Mouse (Mus musculus): ENCODE results near the gene Fbxw9. TPM values are rescaled to one million over a fixed set of nuclear protein-coding genes. Genes with fewer than 3 reads are reported as not detected.

The Fbxw9 gene
- 1.0 TPM for polyA plus RNA-seq (2014; fragmentation: Illumina TruSeq; extraction: RNeasy Lipid Tissue Mini Kit (QIAGEN cat#74804); ENCODE audit: low read depth, low replicate concordance)

DNA sequence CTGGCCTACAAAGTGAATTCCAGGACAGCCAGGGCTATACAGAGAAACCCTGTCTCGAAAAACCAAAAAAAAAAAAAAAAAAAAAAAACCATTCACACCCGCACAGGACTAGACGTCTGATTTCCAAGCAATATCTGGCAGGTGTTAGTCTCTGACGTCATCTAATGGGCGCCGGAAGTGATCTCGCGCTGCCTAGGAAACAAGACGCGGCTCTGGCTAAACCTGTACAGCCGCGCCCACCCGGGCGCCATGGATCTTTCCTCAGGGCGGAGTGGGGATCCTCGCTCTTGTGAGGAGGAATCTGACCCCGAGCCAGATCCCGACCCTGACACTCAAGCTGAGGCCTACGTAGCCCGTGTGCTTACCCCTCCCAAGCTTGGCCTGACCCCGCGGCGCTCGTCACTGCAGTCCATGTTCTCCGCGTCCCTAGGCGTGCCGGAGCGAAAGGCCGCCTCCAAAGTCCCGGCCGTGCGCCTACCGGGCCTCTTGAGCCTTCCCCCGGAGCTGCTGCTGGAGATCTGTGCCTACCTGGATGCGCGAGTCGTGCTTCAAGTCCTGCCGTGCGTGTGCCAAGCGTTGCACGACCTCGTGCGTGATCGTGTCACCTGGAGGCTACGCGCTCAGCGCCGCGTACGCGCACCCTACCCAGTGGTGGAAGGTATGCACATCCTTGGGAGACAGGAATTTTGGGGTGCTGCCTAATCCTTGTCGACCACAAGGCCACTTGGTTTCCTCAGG is at the start of gene Fbxw9:
Gene Fbxw9, plus strand, starts transcription at position 177 of the 738 bp plus-strand sequence.

DNA sequence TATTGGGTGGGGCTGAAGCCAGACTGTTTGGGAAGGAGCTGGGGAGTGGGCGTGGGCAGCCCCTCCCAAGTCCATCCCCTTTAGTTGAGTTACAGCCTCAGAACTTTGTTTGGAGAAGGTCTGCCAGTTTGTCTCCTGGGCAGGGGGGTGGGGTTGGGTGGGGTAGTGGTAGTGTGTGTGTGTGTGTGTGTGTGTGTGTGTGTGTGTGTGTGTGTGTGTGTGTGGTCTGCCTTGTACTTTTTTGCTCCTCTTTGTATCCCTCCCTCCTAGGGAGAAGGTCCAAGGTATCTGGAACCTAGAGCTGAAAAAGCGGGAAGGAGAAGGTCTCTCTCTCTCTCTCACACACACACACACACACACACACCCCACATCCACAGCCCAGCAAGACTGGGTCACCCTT is 45.4 kb upstream of the Fbxw9 start, which contains the start of gene Best2:
Gene Best2, minus strand, starts transcription at position 101 of the 400 bp plus-strand sequence.

DNA sequence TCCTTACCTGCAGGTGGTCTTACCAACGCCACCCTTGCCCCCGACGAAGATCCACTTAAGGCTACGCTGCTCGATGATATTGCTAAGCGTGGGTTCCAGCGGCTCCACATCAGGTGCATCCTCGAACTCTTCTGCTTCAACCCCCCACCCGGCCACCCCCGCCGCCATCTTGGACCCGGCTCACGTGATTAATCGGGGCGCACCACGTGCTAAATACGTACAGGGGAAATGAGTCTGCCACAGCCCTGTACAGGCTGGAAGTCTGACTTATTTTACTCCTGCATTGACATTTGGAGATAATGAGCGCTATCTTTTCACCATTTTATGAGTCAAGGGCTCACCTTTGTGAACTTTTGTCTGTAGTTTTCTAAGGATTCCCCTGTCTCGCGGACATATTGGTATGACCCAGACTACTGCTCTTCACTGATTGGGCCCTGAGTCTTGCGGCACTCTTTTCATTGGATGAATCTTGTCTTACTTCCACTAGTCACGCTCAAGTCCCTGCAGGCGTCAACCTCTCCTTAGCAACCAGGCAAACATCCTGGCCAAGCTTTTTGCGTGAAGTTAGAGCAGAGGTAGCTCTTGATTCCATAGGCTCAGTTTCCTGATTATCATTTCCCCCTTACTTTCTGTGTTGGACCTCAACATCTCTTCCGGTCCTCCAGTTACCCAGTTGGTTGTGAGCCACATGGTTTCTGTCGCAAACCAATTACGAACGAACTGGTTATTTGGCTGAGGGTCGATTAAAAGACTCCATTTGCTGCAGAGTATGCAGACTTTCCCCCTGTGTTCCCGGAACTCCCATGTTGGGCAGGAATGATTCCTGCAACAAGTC is 34.5 kb upstream of the Fbxw9 start, which contains the start of gene Asna1:
Gene Asna1, minus strand, starts transcription at position 184 of the 835 bp plus-strand sequence.

DNA sequence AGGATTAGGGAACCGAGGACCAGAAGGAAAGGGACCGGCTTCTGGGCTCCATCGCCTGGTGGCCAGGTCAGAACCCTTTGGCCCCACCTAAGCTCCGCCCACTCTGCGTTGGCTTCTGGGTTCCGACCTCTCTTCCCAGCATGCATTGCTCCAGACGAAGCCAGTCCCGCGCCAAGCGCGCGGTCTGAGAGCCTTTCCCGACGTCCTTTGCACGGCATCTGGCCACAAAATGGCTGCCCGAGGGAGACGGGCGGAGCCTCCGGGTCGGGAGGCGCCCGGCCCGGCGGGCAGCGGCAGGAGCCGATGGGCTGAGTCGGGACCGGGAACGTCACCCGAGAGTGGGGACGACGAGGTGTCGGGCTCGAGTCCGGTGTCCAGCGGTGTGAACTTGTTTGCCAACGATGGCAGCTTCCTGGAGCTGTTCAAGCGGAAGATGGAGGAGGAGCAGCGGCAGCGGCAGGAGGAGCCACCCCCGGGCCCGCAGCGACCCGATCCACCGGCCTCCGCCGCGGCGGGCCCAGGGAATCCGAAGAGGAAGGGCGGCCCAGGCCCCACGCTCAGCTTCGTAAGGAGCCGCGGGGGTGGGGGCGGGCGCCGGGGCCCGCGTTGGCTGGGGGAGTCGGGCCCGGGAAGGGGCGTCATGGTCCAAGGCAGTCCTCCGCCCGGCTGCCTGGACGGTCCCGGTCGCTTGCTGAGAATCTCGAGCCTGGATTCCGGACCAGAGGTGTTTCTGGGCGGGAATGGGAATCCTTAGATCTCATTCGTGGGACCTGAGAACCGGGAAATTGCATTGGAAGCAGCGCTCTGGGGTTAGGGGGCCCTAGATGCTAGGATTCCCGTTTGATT is 33.0 kb upstream of the Fbxw9 start, which contains the start of gene Trir:
Gene Trir, plus strand, starts transcription at position 154 of the 846 bp plus-strand sequence.

DNA sequence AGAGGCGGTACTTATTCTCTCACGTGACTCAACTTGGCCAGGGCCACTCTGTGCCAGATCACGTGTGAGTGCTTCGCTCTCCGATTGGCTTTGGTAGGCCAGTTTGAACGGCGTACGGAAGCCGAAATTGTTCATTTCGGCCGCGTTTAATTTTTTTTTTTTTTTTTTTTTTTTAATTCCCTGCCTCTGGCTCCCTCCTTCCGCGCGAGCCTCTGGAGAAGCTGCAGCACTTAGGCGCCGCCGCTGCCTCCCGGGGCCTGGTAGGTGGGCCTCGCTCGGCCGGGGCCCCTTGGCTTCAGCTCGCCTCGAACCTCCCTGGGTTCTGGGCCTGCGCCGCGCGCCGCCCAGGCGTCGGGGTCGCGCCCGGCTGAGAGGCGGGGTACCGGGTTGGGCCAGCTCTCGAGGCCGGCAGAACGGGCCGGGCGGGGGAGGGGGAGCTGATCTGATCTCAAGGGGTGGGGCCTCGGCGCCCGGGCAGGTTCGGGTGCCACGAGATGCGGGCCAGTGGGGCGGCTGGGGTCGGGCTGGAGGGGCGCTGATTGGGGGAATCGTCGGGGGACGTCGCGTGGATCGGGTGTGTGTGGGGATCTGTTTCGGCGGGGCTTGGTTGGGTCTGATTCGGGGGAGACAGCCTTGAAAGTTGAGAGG is 23.0 kb upstream of the Fbxw9 start, which contains the start of gene Tnpo2:
Gene Tnpo2, plus strand, starts transcription at position 198 of the 648 bp plus-strand sequence.

DNA sequence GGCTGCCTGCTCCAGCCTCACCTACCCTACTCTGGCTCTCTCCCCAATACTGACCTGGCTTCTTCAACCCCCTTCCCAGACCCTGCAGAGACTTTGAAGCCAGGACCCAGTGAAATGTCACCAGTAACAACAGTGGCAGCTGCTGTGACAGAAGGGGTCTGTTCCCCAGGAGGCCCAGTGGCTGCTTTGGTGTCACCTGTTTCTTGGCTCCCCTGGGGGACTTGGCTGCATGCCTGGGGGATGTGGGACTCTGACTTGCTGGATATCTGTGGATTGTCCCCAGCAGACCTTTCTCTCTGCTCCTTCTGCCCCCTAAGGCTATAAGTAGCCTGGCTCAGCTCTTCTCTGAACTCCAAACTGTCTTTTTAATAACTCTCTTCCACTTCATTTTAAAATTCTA is 8.1 kb downstream of the Fbxw9 start, which contains the start of gene Gm5741:
Gene Gm5741, minus strand, starts transcription at position 1 of the 400 bp plus-strand sequence.

DNA sequence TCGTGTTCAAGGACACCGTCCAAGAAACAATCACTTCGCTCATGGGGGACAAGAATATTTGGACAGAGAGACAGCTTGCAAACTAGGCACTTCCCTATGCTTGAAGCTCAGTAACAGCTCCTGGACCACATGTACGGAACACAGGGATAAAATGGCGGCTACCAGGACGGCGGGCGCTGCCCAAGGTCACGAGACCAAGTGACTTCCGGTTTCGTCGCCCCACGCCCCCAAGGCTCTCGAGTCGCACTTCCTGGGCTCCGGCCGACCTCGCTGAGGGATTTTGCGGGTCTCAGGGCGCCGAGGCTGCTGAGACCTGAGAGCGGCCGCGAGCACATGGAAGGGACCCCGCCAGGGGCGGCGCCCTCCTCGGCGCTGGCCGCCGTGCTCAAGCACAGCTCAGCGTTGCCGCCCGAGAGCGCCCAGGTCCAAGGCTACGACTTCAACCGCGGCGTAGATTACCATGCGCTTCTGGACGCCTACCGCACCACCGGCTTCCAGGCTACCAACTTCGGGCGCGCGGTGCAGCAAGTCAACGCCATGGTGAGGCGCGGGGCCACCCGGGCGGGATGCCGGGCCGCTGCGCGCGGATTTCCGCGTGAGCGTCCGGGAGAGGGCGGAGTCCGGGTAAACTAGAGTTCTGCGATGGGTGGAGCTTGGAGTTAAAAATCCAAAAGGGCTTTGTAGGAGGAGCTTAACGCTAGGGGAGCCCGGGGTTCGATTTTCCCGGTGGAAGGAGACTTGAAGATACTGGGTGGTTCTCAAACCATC is 11.8 kb downstream of the Fbxw9 start, which contains the start of gene Dhps:
Gene Dhps, plus strand, starts transcription at position 244 of the 768 bp plus-strand sequence.

DNA sequence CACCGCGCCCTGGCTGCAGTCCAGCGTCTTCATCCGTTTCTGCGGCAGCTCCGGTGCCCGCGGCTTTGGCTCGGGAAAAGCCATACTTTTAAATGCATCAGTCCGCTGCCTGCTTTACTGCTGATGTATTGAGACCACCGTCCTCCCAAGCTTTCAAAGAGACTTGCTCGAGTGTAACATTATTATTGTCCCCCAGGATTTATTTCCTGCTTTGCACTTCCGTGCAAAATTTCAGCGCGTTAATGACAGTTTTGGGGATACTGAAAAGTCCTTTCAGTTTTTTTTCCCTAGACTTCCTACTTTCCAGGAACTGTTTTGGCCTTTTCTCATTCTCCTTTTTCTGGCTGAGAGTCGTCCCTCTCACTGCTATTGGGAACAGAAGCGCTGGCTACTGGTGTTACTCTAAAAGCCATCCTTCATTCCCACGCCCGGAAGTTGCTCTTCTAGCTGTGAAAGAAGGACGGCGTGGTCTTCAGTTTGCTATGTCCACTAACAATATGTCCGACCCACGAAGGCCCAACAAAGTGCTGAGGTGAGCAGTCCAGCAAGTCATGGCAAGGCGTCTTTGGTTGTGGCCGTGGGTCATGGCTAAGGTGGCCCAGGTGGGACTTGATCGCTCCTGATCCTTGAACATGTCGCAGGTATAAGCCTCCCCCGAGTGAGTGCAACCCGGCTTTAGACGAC is 20.8 kb downstream of the Fbxw9 start, which contains the start of gene Wdr83os:
Gene Wdr83os, plus strand, starts transcription at position 209 of the 684 bp plus-strand sequence.

DNA sequence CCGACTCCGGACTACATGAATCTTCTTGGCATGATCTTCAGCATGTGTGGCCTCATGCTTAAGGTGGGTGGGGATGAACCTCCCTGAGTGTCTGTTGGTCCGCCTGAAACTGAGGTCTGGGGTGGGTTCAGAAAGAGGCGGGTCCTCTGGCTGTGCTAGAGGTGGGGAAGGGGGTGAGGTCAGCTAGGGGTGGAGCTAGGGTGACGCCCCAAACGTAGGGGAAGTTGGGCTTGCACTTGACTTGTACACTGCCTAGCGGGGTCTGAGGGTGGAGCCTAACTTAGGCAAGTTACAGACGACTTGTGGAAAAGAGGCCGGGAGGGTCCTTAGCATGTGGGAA is 21.3 kb downstream of the Fbxw9 start, which contains the start of gene Wdr83:
Gene Wdr83, minus strand, starts transcription at position 91 of the 340 bp plus-strand sequence.

DNA sequence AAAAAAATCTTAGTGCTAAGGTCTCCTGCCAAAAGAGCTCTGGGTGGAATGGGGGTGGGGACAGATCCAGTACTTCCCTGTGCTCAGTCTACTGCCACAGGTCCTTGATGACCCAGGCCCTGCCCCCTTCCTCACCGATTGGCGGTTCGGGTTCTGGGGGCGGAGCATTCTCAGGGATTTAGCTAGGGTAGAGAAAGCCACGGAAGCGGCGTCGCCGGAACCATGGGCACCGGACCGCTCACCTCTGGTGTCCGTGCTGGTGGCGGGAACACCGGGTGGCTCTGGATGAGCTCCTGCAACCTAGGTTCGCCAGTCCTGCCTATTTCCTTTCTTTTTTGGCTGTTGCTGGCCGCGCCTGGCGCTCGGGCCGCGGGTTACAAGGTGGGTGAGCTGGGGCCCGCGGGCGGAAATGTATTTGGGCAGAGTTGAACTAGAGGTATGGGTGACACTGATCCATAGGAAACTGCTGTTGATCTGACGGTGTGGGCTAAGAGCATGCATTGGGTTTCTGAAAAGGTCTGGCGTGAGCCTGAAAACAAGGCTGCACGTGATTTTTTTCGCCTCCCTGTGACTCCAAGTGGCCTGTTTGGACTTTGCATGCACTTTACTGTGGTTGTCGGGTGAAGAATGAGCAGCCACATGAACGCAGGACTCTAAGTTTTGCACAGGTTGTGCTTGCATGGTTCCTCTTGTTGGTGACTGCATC is 23.4 kb downstream of the Fbxw9 start, which contains the start of gene Man2b1:
Gene Man2b1, plus strand, starts transcription at position 163 of the 706 bp plus-strand sequence.

Other genes starting within 250 kb of the Fbxw9 start
- gene Dand5, start 237.2 kb upstream of the Fbxw9 start, polyA plus RNA-seq (2014; fragmentation: Illumina TruSeq; extraction: RNeasy Lipid Tissue Mini Kit (QIAGEN cat#74804); ENCODE audit: low read depth, low replicate concordance), result 5.4 TPM
- gene Gadd45gip1, start 228.5 kb upstream of the Fbxw9 start, polyA plus RNA-seq (2014; fragmentation: Illumina TruSeq; extraction: RNeasy Lipid Tissue Mini Kit (QIAGEN cat#74804); ENCODE audit: low read depth, low replicate concordance), result 2.3 TPM
- 9.2 TPM for gene Rad23a, start 219.4 kb upstream of the Fbxw9 start, polyA plus RNA-seq (2014; fragmentation: Illumina TruSeq; extraction: RNeasy Lipid Tissue Mini Kit (QIAGEN cat#74804); ENCODE audit: low read depth, low replicate concordance)
- 638 TPM for gene Calr, start 213.1 kb upstream of the Fbxw9 start, polyA plus RNA-seq (2014; fragmentation: Illumina TruSeq; extraction: RNeasy Lipid Tissue Mini Kit (QIAGEN cat#74804); ENCODE audit: low read depth, low replicate concordance)
- 4.7 TPM for gene Farsa, start 203.1 kb upstream of the Fbxw9 start, polyA plus RNA-seq (2014; fragmentation: Illumina TruSeq; extraction: RNeasy Lipid Tissue Mini Kit (QIAGEN cat#74804); ENCODE audit: low read depth, low replicate concordance)
- gene Syce2, start 187.9 kb upstream of the Fbxw9 start, polyA plus RNA-seq (2014; fragmentation: Illumina TruSeq; extraction: RNeasy Lipid Tissue Mini Kit (QIAGEN cat#74804); ENCODE audit: low read depth, low replicate concordance), result 6.2 TPM
- gene Gcdh, start 166.1 kb upstream of the Fbxw9 start, polyA plus RNA-seq (2014; fragmentation: Illumina TruSeq; extraction: RNeasy Lipid Tissue Mini Kit (QIAGEN cat#74804); ENCODE audit: low read depth, low replicate concordance), result 51.8 TPM
- gene Klf1, start 158.1 kb upstream of the Fbxw9 start, polyA plus RNA-seq (2014; fragmentation: Illumina TruSeq; extraction: RNeasy Lipid Tissue Mini Kit (QIAGEN cat#74804); ENCODE audit: low read depth, low replicate concordance), result not detected
- 10.7 TPM for gene Dnase2a, start 151.5 kb upstream of the Fbxw9 start, polyA plus RNA-seq (2014; fragmentation: Illumina TruSeq; extraction: RNeasy Lipid Tissue Mini Kit (QIAGEN cat#74804); ENCODE audit: low read depth, low replicate concordance)
- gene Mast1, start 122.7 kb upstream of the Fbxw9 start, polyA plus RNA-seq (2014; fragmentation: Illumina TruSeq; extraction: RNeasy Lipid Tissue Mini Kit (QIAGEN cat#74804); ENCODE audit: low read depth, low replicate concordance), result not detected
- gene Rtbdn, start 113.1 kb upstream of the Fbxw9 start, polyA plus RNA-seq (2014; fragmentation: Illumina TruSeq; extraction: RNeasy Lipid Tissue Mini Kit (QIAGEN cat#74804); ENCODE audit: low read depth, low replicate concordance), result not detected
- not detected for gene Gm49661, start 90.6 kb upstream of the Fbxw9 start, polyA plus RNA-seq (2014; fragmentation: Illumina TruSeq; extraction: RNeasy Lipid Tissue Mini Kit (QIAGEN cat#74804); ENCODE audit: low read depth, low replicate concordance)
- gene Prdx2, start 90.5 kb upstream of the Fbxw9 start, polyA plus RNA-seq (2014; fragmentation: Illumina TruSeq; extraction: RNeasy Lipid Tissue Mini Kit (QIAGEN cat#74804); ENCODE audit: low read depth, low replicate concordance), result 79.1 TPM
- gene Rnaseh2a, start 90.3 kb upstream of the Fbxw9 start, polyA plus RNA-seq (2014; fragmentation: Illumina TruSeq; extraction: RNeasy Lipid Tissue Mini Kit (QIAGEN cat#74804); ENCODE audit: low read depth, low replicate concordance), result 7.6 TPM
- 0.99 TPM for gene Junb, start 81.3 kb upstream of the Fbxw9 start, polyA plus RNA-seq (2014; fragmentation: Illumina TruSeq; extraction: RNeasy Lipid Tissue Mini Kit (QIAGEN cat#74804); ENCODE audit: low read depth, low replicate concordance)
- 1.8 TPM for gene Hook2, start 69.5 kb upstream of the Fbxw9 start, polyA plus RNA-seq (2014; fragmentation: Illumina TruSeq; extraction: RNeasy Lipid Tissue Mini Kit (QIAGEN cat#74804); ENCODE audit: low read depth, low replicate concordance)
- gene Best2, start 45.5 kb upstream of the Fbxw9 start, polyA plus RNA-seq (2014; fragmentation: Illumina TruSeq; extraction: RNeasy Lipid Tissue Mini Kit (QIAGEN cat#74804); ENCODE audit: low read depth, low replicate concordance), result not detected
- 16.1 TPM for gene Asna1, start 34.8 kb upstream of the Fbxw9 start, polyA plus RNA-seq (2014; fragmentation: Illumina TruSeq; extraction: RNeasy Lipid Tissue Mini Kit (QIAGEN cat#74804); ENCODE audit: low read depth, low replicate concordance)
- 15.8 TPM for gene Trir, start 33.2 kb upstream of the Fbxw9 start, polyA plus RNA-seq (2014; fragmentation: Illumina TruSeq; extraction: RNeasy Lipid Tissue Mini Kit (QIAGEN cat#74804); ENCODE audit: low read depth, low replicate concordance)
- gene Tnpo2, start 23.1 kb upstream of the Fbxw9 start, polyA plus RNA-seq (2014; fragmentation: Illumina TruSeq; extraction: RNeasy Lipid Tissue Mini Kit (QIAGEN cat#74804); ENCODE audit: low read depth, low replicate concordance), result 18.2 TPM
- gene Gm5741, start 7.9 kb downstream of the Fbxw9 start, polyA plus RNA-seq (2014; fragmentation: Illumina TruSeq; extraction: RNeasy Lipid Tissue Mini Kit (QIAGEN cat#74804); ENCODE audit: low read depth, low replicate concordance), result not detected
- gene Dhps, start 11.7 kb downstream of the Fbxw9 start, polyA plus RNA-seq (2014; fragmentation: Illumina TruSeq; extraction: RNeasy Lipid Tissue Mini Kit (QIAGEN cat#74804); ENCODE audit: low read depth, low replicate concordance), result 14.2 TPM
- gene Wdr83os, start 20.7 kb downstream of the Fbxw9 start, polyA plus RNA-seq (2014; fragmentation: Illumina TruSeq; extraction: RNeasy Lipid Tissue Mini Kit (QIAGEN cat#74804); ENCODE audit: low read depth, low replicate concordance), result 10.6 TPM
- gene Wdr83, start 21.3 kb downstream of the Fbxw9 start, polyA plus RNA-seq (2014; fragmentation: Illumina TruSeq; extraction: RNeasy Lipid Tissue Mini Kit (QIAGEN cat#74804); ENCODE audit: low read depth, low replicate concordance), result 2.3 TPM
- gene Man2b1, start 23.2 kb downstream of the Fbxw9 start, polyA plus RNA-seq (2014; fragmentation: Illumina TruSeq; extraction: RNeasy Lipid Tissue Mini Kit (QIAGEN cat#74804); ENCODE audit: low read depth, low replicate concordance), result 5.0 TPM
- 2.5 TPM for gene Zfp791, start 63.0 kb downstream of the Fbxw9 start, polyA plus RNA-seq (2014; fragmentation: Illumina TruSeq; extraction: RNeasy Lipid Tissue Mini Kit (QIAGEN cat#74804); ENCODE audit: low read depth, low replicate concordance)
- not detected for gene Cks1brt, start 91.9 kb downstream of the Fbxw9 start, polyA plus RNA-seq (2014; fragmentation: Illumina TruSeq; extraction: RNeasy Lipid Tissue Mini Kit (QIAGEN cat#74804); ENCODE audit: low read depth, low replicate concordance)
- gene Olfr371, start 165.9 kb downstream of the Fbxw9 start, polyA plus RNA-seq (2014; fragmentation: Illumina TruSeq; extraction: RNeasy Lipid Tissue Mini Kit (QIAGEN cat#74804); ENCODE audit: low read depth, low replicate concordance), result not detected
- 38.1 TPM for gene Orc6, start 239.6 kb downstream of the Fbxw9 start, polyA plus RNA-seq (2014; fragmentation: Illumina TruSeq; extraction: RNeasy Lipid Tissue Mini Kit (QIAGEN cat#74804); ENCODE audit: low read depth, low replicate concordance)
- gene Vps35, start 239.7 kb downstream of the Fbxw9 start, polyA plus RNA-seq (2014; fragmentation: Illumina TruSeq; extraction: RNeasy Lipid Tissue Mini Kit (QIAGEN cat#74804); ENCODE audit: low read depth, low replicate concordance), result 471 TPM